Mouse (Mus musculus): ENCODE measurements at regions not wholly inside any gene's neighbourhood (a gene's known extent, or its start where the extent isn't known, plus 50 kb on each side); places are given as distances from the start of the nearest gene placed in this dataset.
"Not testable (repeated sequence)": the region's sequence is repeated elsewhere in the genome, so short reads cannot be mapped to it uniquely, and the experiment has no call there.

GRCm38 (mm10) chr9:27453476-27453875 is 56.9 kb downstream of the Spata19 start:
- DNase-seq (ENCODE audit: low spot score in 2 of 2) = no peak

GRCm38 (mm10) chr9:27453924-27454652 is 57.5 kb downstream of the Spata19 start:
- peak; percentile 34 to 73 for DNase-seq (ENCODE audit: low spot score in 2 of 2)

GRCm38 (mm10) chr9:27458335-27459040 is 61.9 kb downstream of the Spata19 start:
- DNase-seq (ENCODE audit: low spot score in 2 of 2) = no peak

- DNase-seq (ENCODE audit: low spot score in 2 of 2) = no peak
Observed at GRCm38 (mm10) chr9:27461029-27461428, 64.4 kb downstream of the Spata19 start.

GRCm38 (mm10) chr9:27464006-27464405 is 67.4 kb downstream of the Spata19 start:
- DNase-seq (ENCODE audit: low spot score in 2 of 2) = no peak

- DNase-seq (ENCODE audit: low spot score in 2 of 2) = peak in 1 of 2 experiments; percentile 23
Observed at GRCm38 (mm10) chr9:27475468-27475867, 78.9 kb downstream of the Spata19 start.

- DNase-seq (ENCODE audit: low spot score in 2 of 2) = no peak
Observed at GRCm38 (mm10) chr9:27476636-27477035, 80.0 kb downstream of the Spata19 start.

GRCm38 (mm10) chr9:27477079-27477687 is 80.6 kb downstream of the Spata19 start:
- no peak for DNase-seq (ENCODE audit: low spot score in 2 of 2)

- DNase-seq (ENCODE audit: low spot score in 2 of 2) = no peak
Observed at GRCm38 (mm10) chr9:27478346-27478745, 81.7 kb downstream of the Spata19 start.

GRCm38 (mm10) chr9:27501816-27502215 is 105.2 kb downstream of the Spata19 start:
- DNase-seq (ENCODE audit: low spot score in 2 of 2) = peak in 1 of 2 experiments; percentile 4

GRCm38 (mm10) chr9:27509157-27509556 is 112.6 kb downstream of the Spata19 start:
- no peak for DNase-seq (ENCODE audit: low spot score in 2 of 2)

- DNase-seq (ENCODE audit: low spot score in 2 of 2) = no peak
Observed at GRCm38 (mm10) chr9:27509711-27510110, 113.1 kb downstream of the Spata19 start.

- no peak for DNase-seq (ENCODE audit: low spot score in 2 of 2)
Observed at GRCm38 (mm10) chr9:27511161-27511560, 114.6 kb downstream of the Spata19 start.

- DNase-seq (ENCODE audit: low spot score in 2 of 2) = no peak
Observed at GRCm38 (mm10) chr9:27515427-27516110, 119.0 kb downstream of the Spata19 start.

- no peak for DNase-seq (ENCODE audit: low spot score in 2 of 2)
Observed at GRCm38 (mm10) chr9:27518031-27518430, 121.4 kb downstream of the Spata19 start.

GRCm38 (mm10) chr9:27519711-27520110 is 123.1 kb downstream of the Spata19 start:
- DNase-seq (ENCODE audit: low spot score in 2 of 2) = no peak

GRCm38 (mm10) chr9:27521181-27521580 is 124.6 kb downstream of the Spata19 start:
- no peak for DNase-seq (ENCODE audit: low spot score in 2 of 2)

GRCm38 (mm10) chr9:27526681-27527080 is 130.1 kb downstream of the Spata19 start:
- no peak for DNase-seq (ENCODE audit: low spot score in 2 of 2)

- peak in 1 of 2 experiments; percentile 20 for DNase-seq (ENCODE audit: low spot score in 2 of 2)
Observed at GRCm38 (mm10) chr9:27538480-27538879, 141.9 kb downstream of the Spata19 start.

GRCm38 (mm10) chr9:27541585-27542151 is 145.1 kb downstream of the Spata19 start:
- DNase-seq (ENCODE audit: low spot score in 2 of 2) = no peak

- DNase-seq (ENCODE audit: low spot score in 2 of 2) = not testable (repeated sequence)
Observed at GRCm38 (mm10) chr9:27554697-27555096, 158.1 kb downstream of the Spata19 start.
